Mouse (Mus musculus) ES-E14 (cell line): ENCODE results near the gene Sar1b. TPM values are rescaled to one million over a fixed set of nuclear protein-coding genes. Genes with fewer than 3 reads are reported as not detected.

ENCODE experiments used
- DNase-seq: peaks from one replicate; pipeline ENCODE4 v3.0.0-alpha.2; 2013; ENCODE audit warnings: low read depth, low spot score
- H3K27ac ChIP-seq: 2 replicates; pipeline ENCODE4 v1.5.1; 2012; ENCODE audit warnings: low read depth, mild to moderate bottlenecking, low read length, moderate library complexity, mixed read lengths; ENCODE audit not compliant: poor library complexity, insufficient read depth, severe bottlenecking
- H3K36me3 ChIP-seq: 2 replicates; pipeline ENCODE4 v1.6.1; 2012; ENCODE audit warnings: mild to moderate bottlenecking, low read length, moderate library complexity, mixed read lengths; ENCODE audit not compliant: control insufficient read depth, poor library complexity, insufficient read depth, severe bottlenecking
- H3K4me1 ChIP-seq, 2 experiments: fragments of 150-350 bp in 1 of 2; sonication (generic) in 1 of 2; 2 replicates each; pipeline ENCODE4 v1.6.1; 2012; ENCODE audit warnings: low read length in 2 of 2, mild to moderate bottlenecking in 1 of 2, mixed read lengths in 1 of 2; ENCODE audit not compliant: control insufficient read depth in 2 of 2, insufficient read depth in 2 of 2, poor library complexity in 1 of 2
- H3K4me3 ChIP-seq, 2 experiments: fragments of 150-350 bp in 1 of 2; sonication (generic) in 1 of 2; 2 replicates each; pipeline ENCODE4 v1.5.1; 2012; ENCODE audit warnings: low read length in 2 of 2, low read depth in 1 of 2, mild to moderate bottlenecking in 1 of 2, mixed read lengths in 1 of 2; ENCODE audit not compliant: insufficient read depth in 1 of 2, poor library complexity in 1 of 2, severe bottlenecking in 1 of 2
- H3K9ac ChIP-seq: 2 replicates; pipeline ENCODE4 v1.6.1; 2012; ENCODE audit warnings: low read depth, mild to moderate bottlenecking, low read length, mixed read lengths; ENCODE audit not compliant: poor library complexity, insufficient read depth, severe bottlenecking
- H3K9me3 ChIP-seq: fragments of 150-350 bp; sonication (generic); 2 replicates; pipeline ENCODE4 v1.6.1; 2012; ENCODE audit warnings: low read depth, mild to moderate bottlenecking, low read length; ENCODE audit not compliant: control insufficient read depth, insufficient read depth
- CHD2 ChIP-seq: IDR thresholded peaks from 2 replicates; pipeline ENCODE4 v1.6.1; 2014; ENCODE audit warnings: mild to moderate bottlenecking, low read depth, low read length, inconsistent platforms
- HCFC1 ChIP-seq: IDR thresholded peaks from 2 replicates; pipeline ENCODE4 v1.6.1; 2012; ENCODE audit warnings: low read length, inconsistent platforms, borderline replicate concordance; ENCODE audit not compliant: insufficient read depth
- MAFK ChIP-seq: IDR thresholded peaks from 2 replicates; pipeline ENCODE4 v1.6.1; 2014; ENCODE audit warnings: mild to moderate bottlenecking, low read depth, low read length, inconsistent platforms; ENCODE audit not compliant: insufficient read depth
- ZC3H11A ChIP-seq: IDR thresholded peaks from 2 replicates; pipeline ENCODE4 v1.6.1; 2012; ENCODE audit warnings: low read depth, mild to moderate bottlenecking, inconsistent platforms, low read length, borderline replicate concordance
- ZNF384 ChIP-seq: IDR thresholded peaks from 2 replicates; pipeline ENCODE4 v1.6.1; 2012; ENCODE audit warnings: low read depth, low read length, inconsistent platforms
- in situ Hi-C, 2 experiments: fragments of 600-800 bp; cut with MboI; formaldehyde crosslinking; loops; one replicate each; pipeline ENCODE4 v1.15.1; 2025; ENCODE audit warnings: low sequenced_read_pairs in 2 of 2, inconsistent platforms in 1 of 2; ENCODE audit not compliant: unreplicated experiment in 2 of 2
- total RNA-seq: library from RNA; depleted of rRNA; stranded (reverse); fragments of 300-350 nt; gene quantifications from 2 replicates; pipeline ENCODE4 v1.2.3, GENCODE M21; 2012

The Sar1b gene
- total RNA-seq, 1 experiment: 86.1 TPM

DNA sequence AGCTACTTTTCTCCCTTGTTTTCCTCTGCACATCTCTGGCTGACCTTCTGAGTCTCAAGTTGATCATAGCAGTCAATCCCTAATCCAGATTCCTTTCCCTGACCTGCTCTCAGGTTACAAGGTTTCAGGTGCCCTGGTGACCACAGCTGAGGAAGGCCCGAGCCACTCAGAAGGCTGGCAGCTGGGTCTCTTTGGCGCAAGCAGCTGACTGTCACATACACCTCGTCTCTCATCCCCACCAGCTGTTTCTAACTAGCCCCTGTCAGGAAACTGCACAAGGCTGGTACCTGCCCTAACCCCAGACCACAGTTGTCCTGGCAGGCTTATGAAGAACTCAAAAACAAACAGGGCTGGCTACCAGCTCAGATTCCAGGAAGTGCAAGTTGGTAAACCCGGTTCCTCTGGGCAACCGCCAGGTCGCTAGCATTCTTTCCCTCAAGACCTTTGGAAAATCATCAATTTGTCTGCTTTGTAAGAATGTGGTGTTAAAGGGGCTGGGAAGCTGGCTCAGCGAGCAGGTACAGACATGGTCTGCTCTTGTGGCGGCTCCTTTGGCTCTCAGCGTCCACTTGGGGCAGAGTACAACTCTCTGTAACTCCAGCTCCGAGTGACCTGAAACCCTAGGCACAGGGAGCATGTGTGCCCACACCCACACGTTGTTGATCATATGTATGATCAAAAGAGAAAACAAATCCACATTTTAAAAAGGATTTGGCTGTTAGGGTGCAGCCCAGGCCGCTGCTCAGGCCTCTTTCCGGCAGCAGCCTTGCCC lies 43.8 kb downstream of the Sar1b start:
- no peaks in the 10 kb centered on the region for H3K9me3 ChIP-seq
- no peak overlapping the region for H3K27ac ChIP-seq
- H3K4me3 ChIP-seq: peak overlapping the region; percentile 13 to 44; a peak in 2 of 4 replicates
- H3K4me1 ChIP-seq: peaks cover 0 to 6% of the 10 kb centered on the region in 2 experiments; a peak in 1 of 4 replicates
- in situ Hi-C loops: no loop called here
- no peak for DNase-seq
- TF ChIP-seq MAFK (no peak), ZC3H11A (no peak), HCFC1 (no peak), CHD2 (no peak), ZNF384 (no peak)
- no peaks in the 10 kb centered on the region for H3K36me3 ChIP-seq
- H3K9ac ChIP-seq: peak overlapping the region; percentile 58; the same call in 1 of the 2 replicates

- Histone ChIP-seq H3K4me3 (no peak overlapping the region), H3K4me1 (peaks cover 0 to 6% of the 10 kb centered on the region in 2 experiments; a peak in 1 of 4 replicates), H3K27ac (no peak overlapping the region), H3K9ac (no peak overlapping the region), H3K9me3 (no peaks in the 10 kb centered on the region), H3K36me3 (peaks cover 4% of the 10 kb centered on the region; the same call in 1 of the 2 replicates)
- peak; percentile 42 for DNase-seq
- TF ChIP-seq CHD2 (peak; percentile 94), MAFK (no peak), ZNF384 (0 out of 2 replicates have a peak, but pooled peaks have one; percentile 16)
- in situ Hi-C loops: no loop called here
Observed at GRCm38 (mm10) chr11:51809632-51810224, 46.2 kb downstream of the Sar1b start.

- H3K27ac ChIP-seq: no peak overlapping the region
- H3K9ac ChIP-seq: no peak overlapping the region
- peaks cover 0 to 6% of the 10 kb centered on the region in 2 experiments; a peak in 1 of 4 replicates for H3K4me1 ChIP-seq
- peaks cover 14% of the 10 kb centered on the region for H3K36me3 ChIP-seq
- no peak for DNase-seq
- TF ChIP-seq ZNF384: no peak
- TF ChIP-seq HCFC1: no peak
- TF ChIP-seq CHD2: no peak
- no peak for TF ChIP-seq MAFK
- no peak for TF ChIP-seq ZC3H11A
- H3K9me3 ChIP-seq: no peaks in the 10 kb centered on the region
- in situ Hi-C loops: no loop called here
- no peak overlapping the region for H3K4me3 ChIP-seq
Observed at GRCm38 (mm10) chr11:51811230-51811629, 47.7 kb downstream of the Sar1b start.

DNA sequence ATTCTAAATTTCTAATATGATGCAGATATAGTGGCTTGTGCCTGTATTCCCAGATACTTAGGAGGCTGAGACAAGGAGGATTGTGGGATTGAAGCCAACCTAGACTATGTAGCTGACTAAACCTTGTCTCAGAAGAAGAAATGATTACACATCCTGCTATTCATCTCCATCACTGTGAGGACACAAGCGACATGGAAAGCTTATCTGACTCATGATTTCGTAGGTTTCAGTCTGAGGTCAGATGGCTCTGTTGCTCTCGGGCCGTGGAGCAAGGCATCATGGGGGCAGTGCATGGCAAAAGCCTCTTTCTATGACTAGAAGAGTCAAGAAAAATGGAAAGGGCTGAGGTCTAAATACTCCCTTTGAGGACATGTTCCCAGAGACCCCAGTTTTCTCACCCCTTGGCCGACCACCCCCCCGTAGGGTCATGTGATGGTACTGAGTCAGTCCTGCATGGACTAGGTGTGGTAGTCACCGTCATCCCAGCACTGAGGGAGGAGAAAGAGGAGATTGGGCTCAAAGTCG lies 48.6 kb downstream of the Sar1b start:
- no peak for DNase-seq
- no peak overlapping the region for H3K27ac ChIP-seq

More for the DNA sequence above, 48.6 kb downstream of the Sar1b start:
- H3K4me1 ChIP-seq: peaks cover 0 to 5% of the 10 kb centered on the region in 2 experiments; a peak in 1 of 4 replicates
- H3K9me3 ChIP-seq: no peaks in the 10 kb centered on the region
- no peak overlapping the region for H3K4me3 ChIP-seq
- peaks cover 22% of the 10 kb centered on the region for H3K36me3 ChIP-seq
- TF ChIP-seq CHD2 (no peak), ZC3H11A (no peak), ZNF384 (no peak), MAFK (no peak), HCFC1 (no peak)
- in situ Hi-C loops: no loop called here
- H3K9ac ChIP-seq: no peak overlapping the region
